ENCODE assay signal across 8 mouse cellular contexts in the genomic region with DNA sequence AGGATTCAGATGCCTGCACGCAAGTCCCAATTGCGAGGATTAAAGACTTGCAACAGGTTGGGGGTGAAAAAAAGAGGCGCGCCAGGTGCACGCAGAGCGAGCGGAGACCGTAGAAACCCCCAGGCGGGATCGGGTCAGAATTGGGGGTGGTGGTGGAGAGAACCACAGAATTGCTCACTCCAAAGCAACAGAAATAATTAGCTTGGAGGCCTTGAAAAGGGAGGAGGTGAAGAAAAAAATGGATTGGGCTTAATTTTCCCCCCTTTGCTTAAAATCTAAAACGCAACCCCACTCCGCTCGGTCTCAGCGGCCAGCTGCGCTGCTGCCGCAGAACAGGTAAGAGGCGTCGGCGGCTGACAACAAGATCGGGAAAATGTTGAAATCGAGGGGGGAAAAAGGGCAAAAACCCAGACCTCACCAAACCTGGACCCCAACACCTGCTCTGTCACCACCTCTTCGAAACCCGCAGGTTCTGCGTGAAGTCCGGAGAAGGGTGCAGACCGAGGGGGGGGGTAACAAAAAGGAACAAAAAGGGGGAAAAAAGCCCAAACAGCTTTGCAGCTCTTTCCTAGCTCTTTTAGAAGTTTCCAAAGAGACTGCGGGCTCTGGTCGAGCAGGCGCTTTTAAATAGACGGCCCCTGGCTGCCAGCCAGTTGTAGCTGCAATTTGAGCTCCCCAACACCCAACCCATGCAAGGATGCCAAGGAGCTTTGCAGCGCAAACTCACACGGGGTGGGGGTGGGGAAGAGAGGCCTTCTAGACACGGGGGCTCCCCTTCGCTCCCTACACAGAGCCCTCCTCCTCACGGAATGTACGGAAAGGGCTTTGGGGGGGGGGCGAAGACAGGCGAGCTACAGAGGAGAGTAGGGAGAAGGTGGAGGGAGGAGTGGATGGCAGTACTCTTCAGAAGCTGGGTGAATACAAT. TPM values are rescaled to one million over a fixed set of nuclear protein-coding genes. Genes with fewer than 3 reads are reported as not detected.
DNase-seq lines count a peak whose midpoint lies in the region; ATAC-seq lines count a peak whose summit lies in the region.

A gene (minus strand): TSS at position 598 of the 925 bp plus-strand sequence.

- DNase-seq in adrenal gland, adult (ENCODE audit: inconsistent age in 2 of 2, low spot score in 1 of 2): peak; percentile 70 to 86
- peak; percentile 63 to 87 for DNase-seq in cerebellum, postnatal 4 days (ENCODE audit: low spot score in 2 of 2)
- DNase-seq in gastrocnemius, postnatal 36 days: peak; percentile 82 to 87
- DNase-seq in left cerebral cortex, postnatal 4 days: peak; percentile 94
- peak; percentile 83 for DNase-seq in testis, postnatal 10 days (ENCODE audit: low spot score)

- H3K4me2 ChIP-seq in intestine, embryonic 16.5 days (ENCODE audit: low read depth, low read length): peak within 1 kb of the TSS; percentile 92
- H3K4me2 ChIP-seq in midbrain, embryonic 13.5 days (replicated peaks): peak within 1 kb of the TSS; percentile 80

- H3K9me3 ChIP-seq in intestine, embryonic 16.5 days (ENCODE audit: control insufficient read depth, low read length): no peaks in the 10 kb centered on the region
- H3K9me3 ChIP-seq in midbrain, embryonic 13.5 days: no peaks in the 10 kb centered on the region

- intact Hi-C loops in gastrocnemius, postnatal 36 days (cut with DNase I): loop anchor here (2.0 to 5.0 kb wide), 5 partner anchors 78 to 400 kb away; no protein-coding TSS in a partner anchor
- intact Hi-C loops in left cerebral cortex, postnatal 4 days (cut with DNase I): loop anchor here (5.0 to 10.0 kb wide), 2 partner anchors 240 to 398 kb away; no protein-coding TSS in a partner anchor

- no peaks in the 10 kb centered on the region for H3K36me3 ChIP-seq in intestine, embryonic 16.5 days (ENCODE audit: control insufficient read depth, insufficient read depth, low read length)
- H3K36me3 ChIP-seq in midbrain, embryonic 13.5 days: no peaks in the 10 kb centered on the region

- H3K9ac ChIP-seq in intestine, embryonic 16.5 days (ENCODE audit: low read depth, low read length): peak within 1 kb of the TSS; percentile 77
- H3K9ac ChIP-seq in midbrain, embryonic 13.5 days (replicated peaks): peak within 1 kb of the TSS; percentile 66

- peak within 1 kb of the TSS; percentile 71 for H3K27ac ChIP-seq in intestine, embryonic 16.5 days (ENCODE audit: low read length)
- H3K27ac ChIP-seq in midbrain, embryonic 13.5 days: peak within 1 kb of the TSS; percentile 17

- peak; percentile 17; the same call in 1 of the 2 replicates for ATAC-seq in intestine, embryonic 16.5 days
- peak; percentile 54 for ATAC-seq in midbrain, embryonic 13.5 days
- ATAC-seq in granulocyte monocyte progenitor cell, adult 5-6 weeks (replicated peaks; ENCODE audit: poor library complexity, severe bottlenecking): no peak

- H3K27me3 ChIP-seq in intestine, embryonic 16.5 days (replicated peaks; ENCODE audit: control insufficient read depth, insufficient read depth, low read length): no peaks in the 10 kb centered on the region; the same call in 1 of the 2 replicates
- peaks cover 29% of the 10 kb centered on the region for H3K27me3 ChIP-seq in midbrain, embryonic 13.5 days

- H3K4me1 ChIP-seq in intestine, embryonic 16.5 days (ENCODE audit: control insufficient read depth, insufficient read depth, low read length): peaks cover 33% of the 10 kb centered on the region
- peaks cover 63% of the 10 kb centered on the region for H3K4me1 ChIP-seq in midbrain, embryonic 13.5 days (replicated peaks)

- WGBS in intestine, embryonic 16.5 days: 1% methylated on average over 38 of the region's 38 CpGs
- WGBS in midbrain, embryonic 13.5 days: 1% methylated on average over 38 of the region's 38 CpGs

- peak within 1 kb of the TSS; percentile 62 for H3K4me3 ChIP-seq in intestine, embryonic 16.5 days (ENCODE audit: low read length)
- H3K4me3 ChIP-seq in midbrain, embryonic 13.5 days (replicated peaks): peak within 1 kb of the TSS; percentile 50

RNA-seq across cellular contexts. Expression of the gene that starts here (rescaled TPM):
- 100 to 1,000 TPM; 159 to 169 TPM for total RNA-seq in gastrocnemius, postnatal 36 days (2021)
- polyA plus RNA-seq in intestine, embryonic 16.5 days (2015; fragmentation: Nextera tagmentation; extraction: Ambion mirVana): 25.7 and 27.8 TPM in 2 replicates
- total RNA-seq in left cerebral cortex, postnatal 4 days (2021): 100 to 1,000 TPM; 114 to 119 TPM
- 28.7 and 31.8 TPM in 2 replicates for polyA plus RNA-seq in midbrain, embryonic 13.5 days (2015; fragmentation: Nextera tagmentation; extraction: Ambion mirVana)
- not detected in 2 replicates for total RNA-seq in granulocyte monocyte progenitor cell, adult 5-6 weeks (2014; fragmentation: Nextera tagmentation)
- total RNA-seq in granulocyte monocyte progenitor cell, adult 5-6 weeks (2017): 0.09 TPM in 1 of 2 replicates, not detected in the other

Comparison
In these comparisons a context has a peak if more than half of its experiments do, and no peak if none do; other contexts are left out.
1. RNA of the gene that starts here (total RNA-seq): 159 to 169 TPM in gastrocnemius, postnatal 36 days and 114 to 119 TPM in left cerebral cortex, postnatal 4 days; 0.09 TPM in granulocyte monocyte progenitor cell, adult 5-6 weeks; every median in the first group is over 100 times any median in the second.
2. Peak in every context shown above with its lines, with median percentiles within 50 percentile points of each other: DNase-seq.